Mouse (Mus musculus) midbrain, embryonic 15.5 days (tissue): ENCODE results near the gene Mgat5. TPM values are rescaled to one million over a fixed set of nuclear protein-coding genes. Genes with fewer than 3 reads are reported as not detected.
A peak's percentile ranks its signal among the peaks of the same experiment; 100 is the strongest.

Experiments
- ATAC-seq: fragments of 200-750 bp; cut with Nextera tagmentation; replicated peaks from 2 replicates; pipeline ENCODE4 v1.8.0; 2017; ENCODE audit warnings: moderate TSS enrichment
- H3K27ac ChIP-seq: fragments of 300-500 bp; sonication (generic); 2 replicates; pipeline ENCODE4 v1.5.1; 2015; ENCODE audit warnings: mild to moderate bottlenecking, inconsistent platforms
- H3K27me3 ChIP-seq: fragments of 300-500 bp; sonication (generic); replicated peaks from 2 replicates; pipeline ENCODE4 v1.6.1; 2015; ENCODE audit warnings: inconsistent platforms
- H3K36me3 ChIP-seq: fragments of 300-500 bp; sonication (generic); replicated peaks from 2 replicates; pipeline ENCODE4 v1.6.1; 2015; ENCODE audit warnings: inconsistent platforms
- H3K4me1 ChIP-seq: fragments of 300-500 bp; sonication (generic); 2 replicates; pipeline ENCODE4 v1.6.1; 2015; ENCODE audit warnings: inconsistent platforms
- H3K4me2 ChIP-seq: fragments of 300-500 bp; sonication (generic); 2 replicates; pipeline ENCODE4 v1.6.1; 2015; ENCODE audit warnings: inconsistent platforms, mild to moderate bottlenecking, moderate library complexity
- H3K4me3 ChIP-seq: fragments of 300-500 bp; sonication (generic); 2 replicates; pipeline ENCODE4 v1.5.1; 2015; ENCODE audit warnings: mild to moderate bottlenecking, inconsistent platforms
- H3K9ac ChIP-seq: fragments of 300-500 bp; sonication (generic); 2 replicates; pipeline ENCODE4 v1.6.1; 2015; ENCODE audit warnings: mild to moderate bottlenecking, inconsistent platforms
- H3K9me3 ChIP-seq: fragments of 300-500 bp; sonication (generic); 2 replicates; pipeline ENCODE4 v1.6.1; 2016; ENCODE audit warnings: inconsistent platforms
- WGBS: fragments of 180-500 bp; shearing (Covaris S2); methylation state at CpG from one replicate; pipeline ENCODE4 v1.1.7; 2015; ENCODE audit warnings: mixed read lengths; 5-methylcytosine and 5-hydroxymethylcytosine counted together
- polyA plus RNA-seq: library from polyadenylated mRNA; unstranded; fragments of >200 nt; fragmentation: Nextera tagmentation; extraction: Ambion mirVana; gene quantifications from 2 replicates; pipeline ENCODE4 v1.2.1, GENCODE M21; 2015

Mgat5 gene
- polyA plus RNA-seq, 1 experiment from 2014 or later = 17.0 TPM

- WGBS = 81% methylated on average over 3 of the region's 3 CpGs
- Histone ChIP-seq H3K9ac (no peak overlapping the region), H3K27me3 (no peaks in the 10 kb centered on the region), H3K4me1 (peaks cover 6% of the 10 kb centered on the region; the same call in 1 of the 2 replicates), H3K4me2 (no peak overlapping the region), H3K9me3 (no peaks in the 10 kb centered on the region), H3K4me3 (no peak overlapping the region), H3K27ac (no peak overlapping the region), H3K36me3 (no peaks in the 10 kb centered on the region)
- no peak for ATAC-seq
Measured at GRCm38 (mm10) chr1:127441736-127442135, 236.9 kb downstream of the Mgat5 start.

GRCm38 (mm10) chr1:127442880-127443877 is 238.4 kb downstream of the Mgat5 start:
- Histone ChIP-seq H3K27me3 (no peaks in the 10 kb centered on the region), H3K4me3 (no peak overlapping the region), H3K27ac (no peak overlapping the region), H3K4me1 (peaks cover 6% of the 10 kb centered on the region; the same call in 1 of the 2 replicates), H3K9ac (no peak overlapping the region), H3K9me3 (no peaks in the 10 kb centered on the region), H3K36me3 (peaks cover 6% of the 10 kb centered on the region; the same call in 1 of the 2 replicates), H3K4me2 (no peak overlapping the region)
- 0 out of 2 replicates have a peak, but pooled peaks have one; percentile 35 for ATAC-seq
- 27% methylated on average over 14 of the region's 14 CpGs for WGBS

- Histone ChIP-seq H3K9me3 (no peaks in the 10 kb centered on the region), H3K27me3 (no peaks in the 10 kb centered on the region), H3K9ac (no peak overlapping the region), H3K27ac (no peak overlapping the region), H3K36me3 (peaks cover 14% of the 10 kb centered on the region), H3K4me2 (no peak overlapping the region), H3K4me3 (no peak overlapping the region), H3K4me1 (peaks cover 6% of the 10 kb centered on the region; the same call in 1 of the 2 replicates)
- WGBS = 47% methylated on average over 5 of the region's 5 CpGs
- no peak for ATAC-seq
Measured at GRCm38 (mm10) chr1:127444836-127445485, 240.1 kb downstream of the Mgat5 start.

DNA sequence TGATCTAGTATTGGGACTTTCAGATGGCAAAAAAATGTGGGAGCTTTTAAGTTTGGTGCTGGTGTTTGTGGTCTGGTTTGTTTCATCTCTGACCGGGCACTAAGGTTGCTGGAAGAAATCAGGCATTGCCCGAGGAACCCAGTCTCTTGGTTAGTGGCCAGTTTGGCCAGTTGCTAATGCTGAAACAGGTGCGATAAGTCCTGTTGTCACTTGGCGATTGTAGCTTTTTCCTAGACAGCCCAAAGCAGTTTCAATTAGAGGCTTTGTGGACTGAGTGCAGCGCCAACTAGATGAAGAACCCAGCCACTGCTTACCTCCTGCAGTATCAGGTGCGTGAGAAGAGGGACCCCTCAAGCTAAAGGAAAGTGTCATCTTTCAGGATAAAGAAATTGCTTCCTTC is 248.6 kb downstream of the Mgat5 start:
- no peak for ATAC-seq

GRCm38 (mm10) chr1:127459015-127459451 is 254.2 kb downstream of the Mgat5 start:
- H3K36me3 ChIP-seq = no peaks in the 10 kb centered on the region
- no peaks in the 10 kb centered on the region for H3K27me3 ChIP-seq
- whole genome bisulfite sequencing = 12% methylated on average over 6 of the region's 6 CpGs
- peak overlapping the region; percentile 67 for H3K27ac ChIP-seq
- no peak overlapping the region for H3K4me2 ChIP-seq
- ATAC-seq = peak; percentile 86
- no peak overlapping the region for H3K4me3 ChIP-seq
- 0 out of 2 replicates have a peak overlapping the region, but pooled peaks have one; percentile 11 for H3K9ac ChIP-seq
- no peaks in the 10 kb centered on the region for H3K9me3 ChIP-seq
- H3K4me1 ChIP-seq = peaks cover 12% of the 10 kb centered on the region

More for the DNA sequence above, 248.6 kb downstream of the Mgat5 start:
- no peak overlapping the region for H3K27ac ChIP-seq
- H3K4me3 ChIP-seq = no peak overlapping the region
- no peak overlapping the region for H3K4me2 ChIP-seq
- H3K4me1 ChIP-seq = peaks cover 3% of the 10 kb centered on the region
- H3K36me3 ChIP-seq = peaks cover 12% of the 10 kb centered on the region
- WGBS = 95% methylated on average over 6 of the region's 6 CpGs
- H3K9ac ChIP-seq = no peak overlapping the region
- no peaks in the 10 kb centered on the region for H3K27me3 ChIP-seq
- H3K9me3 ChIP-seq = no peaks in the 10 kb centered on the region

- ATAC-seq = no peak
- H3K4me3 ChIP-seq = no peak overlapping the region
- no peaks in the 10 kb centered on the region for H3K9me3 ChIP-seq
- no peaks in the 10 kb centered on the region for H3K27me3 ChIP-seq
- H3K36me3 ChIP-seq = no peaks in the 10 kb centered on the region
- no peak overlapping the region for H3K4me2 ChIP-seq
- H3K4me1 ChIP-seq = peaks cover 12% of the 10 kb centered on the region
- WGBS = 83% methylated on average over 7 of the region's 7 CpGs
- H3K9ac ChIP-seq = no peak overlapping the region
- no peak overlapping the region for H3K27ac ChIP-seq
Measured at GRCm38 (mm10) chr1:127459576-127459975, 254.8 kb downstream of the Mgat5 start.

DNA sequence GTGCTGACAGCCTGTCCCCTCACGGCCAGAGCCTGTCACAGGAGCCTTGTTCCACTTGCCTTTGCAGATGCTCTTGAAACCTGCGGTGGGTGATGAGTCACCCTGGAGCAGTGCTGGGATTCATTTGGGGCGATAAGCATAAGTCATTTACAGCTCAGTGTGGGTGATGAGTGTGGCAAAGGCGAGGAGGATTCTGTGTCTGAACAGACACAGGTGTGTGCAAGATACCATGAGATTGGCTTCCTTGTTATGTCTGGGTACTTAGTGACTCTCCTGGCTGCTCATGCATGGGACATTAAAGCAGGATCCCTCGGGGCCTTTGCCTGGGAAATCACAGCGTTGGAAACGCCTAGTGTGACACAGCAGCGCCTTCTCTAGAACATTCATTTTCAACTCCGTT is 256.2 kb downstream of the Mgat5 start:
- WGBS = 73% methylated on average over 9 of the region's 9 CpGs
- no peak for ATAC-seq
- H3K9ac ChIP-seq = no peak overlapping the region

DNA sequence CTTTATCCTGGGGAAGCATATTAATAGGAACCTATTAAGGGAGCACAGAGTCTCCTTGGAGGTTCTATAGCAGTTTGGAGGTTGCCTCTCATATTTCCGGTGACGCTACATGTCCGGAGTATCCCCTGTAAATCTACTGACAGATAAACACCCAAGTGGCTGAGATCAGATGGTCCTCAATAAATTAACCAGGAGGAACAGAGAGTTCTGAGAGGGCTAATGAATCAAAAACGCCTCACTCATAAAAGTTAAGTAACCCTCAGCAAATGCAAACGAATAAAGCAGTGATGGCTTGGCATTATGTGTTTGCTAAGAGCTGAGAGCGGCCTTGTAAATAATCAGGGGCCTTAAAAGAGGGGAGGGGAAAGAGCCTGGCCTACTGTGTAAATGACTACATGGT is 259.2 kb downstream of the Mgat5 start:
- Histone ChIP-seq H3K27ac (no peak overlapping the region), H3K4me3 (no peak overlapping the region), H3K27me3 (no peaks in the 10 kb centered on the region), H3K9ac (no peak overlapping the region), H3K36me3 (no peaks in the 10 kb centered on the region), H3K9me3 (no peaks in the 10 kb centered on the region), H3K4me2 (no peak overlapping the region), H3K4me1 (peaks cover 3% of the 10 kb centered on the region; the same call in 1 of the 2 replicates)
- WGBS = 71% methylated on average over 6 of the region's 6 CpGs
- no peak for ATAC-seq

More for the DNA sequence above, 256.2 kb downstream of the Mgat5 start:
- no peaks in the 10 kb centered on the region for H3K36me3 ChIP-seq
- H3K27me3 ChIP-seq = no peaks in the 10 kb centered on the region
- no peaks in the 10 kb centered on the region for H3K9me3 ChIP-seq
- peaks cover 12% of the 10 kb centered on the region for H3K4me1 ChIP-seq
- H3K4me2 ChIP-seq = no peak overlapping the region
- H3K4me3 ChIP-seq = no peak overlapping the region
- no peak overlapping the region for H3K27ac ChIP-seq

DNA sequence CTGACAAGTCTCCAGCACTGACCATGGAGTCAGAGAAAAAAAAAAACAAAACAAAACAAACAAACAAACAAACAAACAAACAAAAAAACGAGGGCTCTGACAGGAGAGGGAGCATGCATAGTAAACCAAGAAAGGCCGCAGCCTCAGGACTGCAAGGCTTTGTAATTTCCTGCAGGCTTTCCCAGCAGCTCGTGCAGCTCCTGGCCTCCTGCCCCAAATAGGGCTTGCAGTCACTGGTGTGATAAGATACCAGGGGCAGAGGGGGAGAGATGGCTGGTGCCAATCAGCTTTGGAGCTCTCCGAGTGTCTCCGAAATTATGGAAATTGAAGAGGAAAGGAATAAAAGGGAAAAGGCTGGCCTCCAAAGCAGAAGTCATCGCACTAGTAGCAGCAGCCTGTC is 260.5 kb downstream of the Mgat5 start:
- Histone ChIP-seq H3K36me3 (no peaks in the 10 kb centered on the region), H3K4me2 (no peak overlapping the region), H3K4me3 (no peak overlapping the region), H3K9me3 (no peaks in the 10 kb centered on the region), H3K9ac (no peak overlapping the region), H3K27ac (peak overlapping the region; percentile 16; the same call in 1 of the 2 replicates), H3K4me1 (no peaks in the 10 kb centered on the region), H3K27me3 (no peaks in the 10 kb centered on the region)
- 59% methylated on average over 6 of the region's 6 CpGs for WGBS
- ATAC-seq = no peak

- no peak overlapping the region for H3K27ac ChIP-seq
- no peak overlapping the region for H3K4me2 ChIP-seq
- no peaks in the 10 kb centered on the region for H3K4me1 ChIP-seq
- no peaks in the 10 kb centered on the region for H3K9me3 ChIP-seq
- no peak overlapping the region for H3K9ac ChIP-seq
- ATAC-seq = no peak
- no peak overlapping the region for H3K4me3 ChIP-seq
- H3K27me3 ChIP-seq = no peaks in the 10 kb centered on the region
- 97% methylated on average over 5 of the region's 5 CpGs for WGBS
- H3K36me3 ChIP-seq = no peaks in the 10 kb centered on the region
Measured at GRCm38 (mm10) chr1:127467238-127467637, 262.4 kb downstream of the Mgat5 start.

GRCm38 (mm10) chr1:127470175-127470574 is 265.4 kb downstream of the Mgat5 start:
- Histone ChIP-seq H3K27me3 (no peaks in the 10 kb centered on the region), H3K9ac (no peak overlapping the region), H3K4me2 (no peak overlapping the region), H3K4me3 (no peak overlapping the region), H3K9me3 (no peaks in the 10 kb centered on the region), H3K27ac (no peak overlapping the region), H3K4me1 (no peaks in the 10 kb centered on the region), H3K36me3 (no peaks in the 10 kb centered on the region)
- 88% methylated on average over 4 of the region's 4 CpGs for WGBS
- no peak for ATAC-seq

DNA sequence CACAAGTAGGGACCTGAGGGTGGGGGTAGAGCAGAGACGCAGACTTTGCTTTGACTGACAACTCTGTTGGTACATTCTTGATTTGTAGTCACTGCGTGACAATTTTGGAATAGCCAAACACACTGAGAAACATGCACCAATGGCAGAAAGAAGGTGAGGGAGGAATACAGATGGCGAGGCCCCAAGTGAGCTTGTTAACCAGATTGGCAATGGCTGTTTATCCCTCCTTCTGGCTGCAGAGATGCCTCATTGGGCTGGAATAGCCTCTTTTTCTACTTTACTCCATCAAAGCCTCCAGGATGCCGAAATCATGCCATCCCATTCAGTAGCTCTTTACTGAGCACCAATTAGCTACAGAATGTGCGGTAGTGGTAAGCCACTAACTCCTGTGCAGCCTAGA is 270.9 kb downstream of the Mgat5 start:
- Histone ChIP-seq H3K9ac (no peak overlapping the region), H3K4me2 (no peak overlapping the region), H3K27ac (no peak overlapping the region), H3K4me1 (no peaks in the 10 kb centered on the region), H3K4me3 (no peak overlapping the region), H3K36me3 (no peaks in the 10 kb centered on the region), H3K27me3 (no peaks in the 10 kb centered on the region), H3K9me3 (no peaks in the 10 kb centered on the region)
- ATAC-seq = no peak
- WGBS = 90% methylated on average over 5 of the region's 5 CpGs
